In genomic region chr1:126923981-126924380, GRCm38 (mm10) we compare ENCODE assay signal across 20 mouse cellular contexts.
"Had no signal": no experiment of that assay in that cellular context is flagged by ENCODE, and none has a peak within 500 bp of the region (broad histone marks: within the 10 kb centered on the region; RNA-seq: fewer than 3 reads in every experiment).

No protein-coding gene starts in this region.

- H3K27me3 ChIP-seq: limb, embryonic 12.5 days; limb, embryonic 15.5 days; neural tube, embryonic 13.5 days; stomach, embryonic 15.5 days had no signal

- DNase-seq: kidney, adult 9 months; kidney, postnatal 14 days; kidney, postnatal 4 days; left cerebral cortex, postnatal 4 days; liver, postnatal 0 days; lung, postnatal 14 days; lung, postnatal 4 days; retina, postnatal 1 day; right cerebral cortex, postnatal 25 days; spleen, adult 18-20 months; thymus, postnatal 25 days had no signal

- H3K9ac ChIP-seq: limb, embryonic 12.5 days; limb, embryonic 15.5 days; liver, embryonic 14.5 days; liver, postnatal 0 days; midbrain, embryonic 12.5 days; neural tube, embryonic 13.5 days; stomach, embryonic 15.5 days had no signal

- H3K36me3 ChIP-seq: limb, embryonic 12.5 days; limb, embryonic 15.5 days; midbrain, embryonic 12.5 days; neural tube, embryonic 13.5 days; stomach, embryonic 15.5 days had no signal

- H3K27ac ChIP-seq: limb, embryonic 12.5 days; limb, embryonic 15.5 days; liver, embryonic 14.5 days; midbrain, embryonic 12.5 days; neural tube, embryonic 13.5 days; stomach, embryonic 15.5 days had no signal

- H3K4me1 ChIP-seq: stomach, embryonic 15.5 days had no signal

- ATAC-seq: liver, postnatal 0 days; midbrain, embryonic 16.5 days had no signal

- H3K4me3 ChIP-seq: limb, embryonic 12.5 days; limb, embryonic 15.5 days; midbrain, embryonic 12.5 days; myocyte; neural tube, embryonic 13.5 days; stomach, embryonic 15.5 days had no signal

- H3K9me3 ChIP-seq: limb, embryonic 12.5 days; limb, embryonic 15.5 days; midbrain, embryonic 12.5 days; neural tube, embryonic 13.5 days; stomach, embryonic 15.5 days had no signal

- H3K4me2 ChIP-seq: limb, embryonic 12.5 days; limb, embryonic 15.5 days; liver, embryonic 11.5 days; midbrain, embryonic 12.5 days; neural tube, embryonic 13.5 days; stomach, embryonic 15.5 days had no signal
